Mouse (Mus musculus) brown adipose tissue, adult 24 weeks (tissue): ENCODE measurements around the gene Slc7a6. TPM values are rescaled to one million over a fixed set of nuclear protein-coding genes. Genes with fewer than 3 reads are reported as not detected.

Experiments used
- H3K27ac ChIP-seq: fragments of 200-500 bp; replicated peaks from 2 replicates; pipeline ENCODE4 v1.5.1; 2012; ENCODE audit warnings: low read depth, mild to moderate bottlenecking, low read length
- H3K4me1 ChIP-seq: fragments of 200-500 bp; 2 replicates; pipeline ENCODE4 v1.6.1; 2012; ENCODE audit warnings: low read length, mixed read lengths; ENCODE audit not compliant: control insufficient read depth, insufficient read depth, insufficient read length
- H3K4me3 ChIP-seq: fragments of 200-500 bp; 2 replicates; pipeline ENCODE4 v1.5.1; 2012; ENCODE audit warnings: low read depth, mild to moderate bottlenecking, low read length, moderate library complexity; ENCODE audit not compliant: insufficient read depth
- polyA plus RNA-seq: library from polyadenylated mRNA; stranded (reverse); fragments of >200 nt; gene quantifications from 2 replicates; pipeline ENCODE4 v1.2.4, GENCODE M21; 2012; ENCODE audit not compliant: missing spikeins, insufficient read depth, insufficient read length

The Slc7a6 gene
- polyA plus RNA-seq, 1 experiment, result 40.2 TPM

GRCm38 (mm10) chr8:106136156-106137130 is 32.2 kb upstream of the Slc7a6 start, which contains the start of gene Esrp2:
TSS of gene Esrp2 (minus strand) at chr8:106136974.
- H3K4me1 ChIP-seq, result peaks cover 12% of the 10 kb centered on the region
- 0 out of 2 replicates have a peak within 1 kb of the TSS, but pooled peaks have one; percentile 63 for H3K27ac ChIP-seq
- H3K4me3 ChIP-seq, result peak within 1 kb of the TSS; percentile 81

- H3K4me1 ChIP-seq, result peaks cover 12% of the 10 kb centered on the region
- H3K27ac ChIP-seq, result 0 out of 2 replicates have a peak overlapping the region, but pooled peaks have one; percentile 63
- peak overlapping the region; percentile 81 for H3K4me3 ChIP-seq
Observed at GRCm38 (mm10) chr8:106137218-106137905, 31.3 kb upstream of the Slc7a6 start.

- Histone ChIP-seq H3K4me1 (peaks cover 12% of the 10 kb centered on the region), H3K27ac (peak overlapping the region; percentile 69), H3K4me3 (peak overlapping the region; percentile 81)
Observed at GRCm38 (mm10) chr8:106137906-106138477, 30.7 kb upstream of the Slc7a6 start.

GRCm38 (mm10) chr8:106138616-106139015 is 30.0 kb upstream of the Slc7a6 start:
- peak overlapping the region; percentile 81 for H3K4me3 ChIP-seq
- peak overlapping the region; percentile 69; the same call in 1 of the 2 replicates for H3K27ac ChIP-seq
- H3K4me1 ChIP-seq, result peaks cover 12% of the 10 kb centered on the region

- Histone ChIP-seq H3K4me1 (peaks cover 16% of the 10 kb centered on the region), H3K27ac (no peak overlapping the region), H3K4me3 (no peak overlapping the region)
Observed at GRCm38 (mm10) chr8:106140191-106140590, 28.5 kb upstream of the Slc7a6 start.

- H3K4me3 ChIP-seq, result no peak overlapping the region
- no peak overlapping the region for H3K27ac ChIP-seq
- H3K4me1 ChIP-seq, result peaks cover 14% of the 10 kb centered on the region
Observed at GRCm38 (mm10) chr8:106140769-106141168, 27.9 kb upstream of the Slc7a6 start.

GRCm38 (mm10) chr8:106145331-106145730 is 23.3 kb upstream of the Slc7a6 start:
- Histone ChIP-seq H3K4me1 (peaks cover 4% of the 10 kb centered on the region), H3K27ac (no peak overlapping the region), H3K4me3 (no peak overlapping the region)

- Histone ChIP-seq H3K4me1 (peaks cover 4% of the 10 kb centered on the region), H3K27ac (no peak overlapping the region), H3K4me3 (no peak overlapping the region)
Observed at GRCm38 (mm10) chr8:106146014-106146413, 22.6 kb upstream of the Slc7a6 start.

- peaks cover 4% of the 10 kb centered on the region for H3K4me1 ChIP-seq
- H3K27ac ChIP-seq, result peak overlapping the region; percentile 4
- no peak overlapping the region for H3K4me3 ChIP-seq
Observed at GRCm38 (mm10) chr8:106147868-106148565, 20.6 kb upstream of the Slc7a6 start.

- Histone ChIP-seq H3K4me3 (no peak overlapping the region), H3K27ac (peak overlapping the region; percentile 74), H3K4me1 (peaks cover 4% of the 10 kb centered on the region)
Observed at GRCm38 (mm10) chr8:106149025-106149424, 19.6 kb upstream of the Slc7a6 start.

- H3K4me3 ChIP-seq, result peak within 1 kb of the TSS; percentile 78
- H3K27ac ChIP-seq, result peak within 1 kb of the TSS; percentile 86
- peaks cover 1% of the 10 kb centered on the region for H3K4me1 ChIP-seq
Observed at GRCm38 (mm10) chr8:106149801-106150652, 18.6 kb upstream of the Slc7a6 start, which contains the start of gene Pla2g15. TSS of gene Pla2g15 (plus strand) at chr8:106150399.

- Histone ChIP-seq H3K27ac (peak overlapping the region; percentile 4; the same call in 1 of the 2 replicates), H3K4me1 (no peaks in the 10 kb centered on the region), H3K4me3 (peak overlapping the region; percentile 78)
Observed at GRCm38 (mm10) chr8:106150653-106151000, 18.0 kb upstream of the Slc7a6 start.

- H3K27ac ChIP-seq, result peak overlapping the region; percentile 4; the same call in 1 of the 2 replicates
- no peaks in the 10 kb centered on the region for H3K4me1 ChIP-seq
- H3K4me3 ChIP-seq, result peak overlapping the region; percentile 78
Observed at GRCm38 (mm10) chr8:106151041-106151440, 17.6 kb upstream of the Slc7a6 start.

- Histone ChIP-seq H3K4me3 (no peak overlapping the region), H3K27ac (no peak overlapping the region), H3K4me1 (no peaks in the 10 kb centered on the region)
Observed at GRCm38 (mm10) chr8:106152876-106153275, 15.8 kb upstream of the Slc7a6 start.
